Mouse (Mus musculus): Measurements from ENCODE around the gene Hs6st1. TPM values are rescaled to one million over a fixed set of nuclear protein-coding genes. Genes with fewer than 3 reads are reported as not detected.

Gene Hs6st1
- total RNA-seq, 2 experiments from 2014 or later = 18.4 to 22.2 TPM

DNA sequence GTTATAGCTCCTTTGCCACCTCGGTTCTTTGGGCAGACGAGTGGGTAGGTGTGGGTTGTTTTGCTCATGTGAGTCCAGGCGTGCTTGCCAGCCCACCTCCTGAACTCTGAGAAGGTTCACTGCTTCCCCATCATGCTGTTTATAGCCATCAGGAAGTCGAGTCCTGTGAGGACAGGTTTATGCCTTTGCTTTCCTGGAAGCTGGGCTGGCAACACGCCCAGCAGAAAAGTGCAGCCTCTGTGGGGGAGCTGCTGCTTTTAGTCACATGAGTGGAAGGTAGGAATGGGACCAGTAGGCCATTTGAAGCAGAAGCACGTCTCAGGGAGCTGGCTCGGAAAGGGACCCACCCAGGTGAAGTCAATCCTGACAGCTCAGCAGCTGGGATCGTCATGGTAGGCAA lies 11.5 kb downstream of the Hs6st1 start:
- intact Hi-C loops (cut with DNase I) = no loop called here
- DNase-seq = no peak

GRCm38 (mm10) chr1:36080974-36081373 lies 12.8 kb downstream of the Hs6st1 start:
- DNase-seq = no peak
- intact Hi-C loops (cut with DNase I) = no loop called here

GRCm38 (mm10) chr1:36082184-36082583 lies 14.0 kb downstream of the Hs6st1 start:
- DNase-seq = no peak
- intact Hi-C loops (cut with DNase I) = no loop called here

GRCm38 (mm10) chr1:36083554-36083953 lies 15.4 kb downstream of the Hs6st1 start:
- intact Hi-C loops (cut with DNase I) = no loop called here
- no peak for DNase-seq

GRCm38 (mm10) chr1:36085069-36085468 lies 16.9 kb downstream of the Hs6st1 start:
- no peak for DNase-seq
- intact Hi-C loops (cut with DNase I) = no loop called here

DNA sequence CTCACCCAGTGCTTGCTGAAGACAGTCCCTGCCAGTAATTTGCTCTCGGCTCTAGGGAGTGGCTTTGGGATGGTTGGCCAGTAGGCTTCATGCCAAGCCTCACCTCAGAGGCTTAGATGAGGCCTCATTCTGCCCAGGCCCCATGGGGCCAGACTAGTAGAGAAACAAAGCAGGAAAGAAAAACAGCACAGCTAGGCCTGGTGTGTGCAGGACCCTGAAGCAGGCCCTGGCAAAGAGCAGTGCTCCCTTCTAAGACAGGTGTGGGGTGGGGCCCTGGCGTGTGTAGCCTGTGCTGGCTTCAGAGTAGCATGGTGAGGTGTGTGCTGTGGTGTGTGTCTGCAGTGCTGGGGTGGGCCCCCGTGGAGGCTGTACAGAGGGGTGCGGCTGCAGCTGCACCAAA lies 20.2 kb downstream of the Hs6st1 start:
- intact Hi-C loops (cut with DNase I) = no loop called here
- DNase-seq = no peak

DNA sequence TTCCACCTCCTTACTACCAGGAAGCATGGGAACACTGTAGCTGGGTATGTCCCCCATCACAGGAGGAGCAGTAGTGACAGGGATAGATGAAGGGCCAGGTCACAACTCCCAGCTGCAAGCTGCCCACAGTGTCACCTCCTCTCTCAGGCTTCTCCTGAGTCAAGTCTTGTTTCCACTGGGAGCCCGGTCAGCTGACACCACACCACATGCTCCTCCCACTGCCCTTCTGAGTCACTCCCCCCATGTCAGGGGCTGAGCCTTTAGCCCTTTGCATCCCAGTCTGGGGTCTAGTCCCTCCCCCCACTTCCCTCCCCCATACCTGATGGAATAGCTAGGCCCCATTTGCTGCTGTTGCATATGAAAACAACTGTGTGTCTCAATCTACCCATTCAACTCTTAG lies 21.3 kb downstream of the Hs6st1 start:
- intact Hi-C loops (cut with DNase I) = no loop called here
- DNase-seq = no peak

DNA sequence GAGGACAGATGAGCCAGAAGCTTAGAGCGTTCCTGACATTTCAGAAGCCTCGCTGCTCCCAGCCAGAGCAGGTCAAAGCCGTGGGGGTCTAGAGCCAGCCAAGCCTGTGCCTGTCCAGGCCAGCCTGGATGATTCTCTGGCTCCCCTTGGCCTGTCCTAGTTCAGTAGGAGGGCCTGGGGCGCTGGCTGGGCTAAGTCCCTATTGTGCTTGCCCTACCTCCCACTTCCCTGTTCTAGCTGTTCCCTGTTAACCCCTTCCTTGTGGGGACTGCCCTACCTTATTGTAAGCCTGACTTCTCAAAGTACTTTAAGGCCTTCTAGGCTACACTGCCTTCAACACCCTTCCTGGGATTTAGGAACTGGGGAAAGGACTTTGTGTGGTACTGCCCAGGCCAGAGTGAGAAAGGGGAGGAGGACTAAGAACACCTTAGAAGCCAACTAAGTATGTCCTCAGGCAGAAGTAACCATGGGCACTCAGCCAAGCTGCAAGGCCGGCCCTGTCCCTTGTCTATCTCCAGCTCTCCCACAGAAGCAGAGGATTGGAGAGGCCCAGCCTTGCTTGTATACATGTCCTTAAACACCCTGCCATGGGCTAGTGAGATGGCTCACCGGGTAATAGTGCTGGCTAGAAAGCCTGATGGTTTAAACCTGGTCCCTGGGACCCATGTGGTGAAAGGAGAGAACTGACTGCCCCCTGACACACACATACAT lies 22.0 kb downstream of the Hs6st1 start:
- no peak for DNase-seq
- intact Hi-C loops (cut with DNase I) = no loop called here

DNA sequence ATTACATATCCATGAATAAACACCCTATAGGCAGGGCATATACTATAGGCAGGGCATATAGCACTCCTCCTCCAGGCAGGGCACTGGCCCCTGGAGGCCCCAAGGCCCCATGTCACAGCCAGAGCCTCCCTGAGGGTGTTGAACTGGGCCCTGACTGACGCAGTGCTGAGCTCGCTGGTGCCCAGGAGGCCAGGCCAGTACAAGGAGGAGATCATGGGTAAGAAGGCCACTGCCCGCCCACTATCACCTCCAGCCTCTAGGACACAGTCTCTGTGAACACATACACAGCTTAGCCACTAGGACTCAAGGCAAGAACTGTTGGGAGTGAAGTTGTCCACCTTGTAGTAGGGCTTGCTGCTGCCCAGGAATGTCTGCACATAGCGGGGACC lies 22.5 kb downstream of the Hs6st1 start:
- DNase-seq = no peak
- intact Hi-C loops (cut with DNase I) = no loop called here

DNA sequence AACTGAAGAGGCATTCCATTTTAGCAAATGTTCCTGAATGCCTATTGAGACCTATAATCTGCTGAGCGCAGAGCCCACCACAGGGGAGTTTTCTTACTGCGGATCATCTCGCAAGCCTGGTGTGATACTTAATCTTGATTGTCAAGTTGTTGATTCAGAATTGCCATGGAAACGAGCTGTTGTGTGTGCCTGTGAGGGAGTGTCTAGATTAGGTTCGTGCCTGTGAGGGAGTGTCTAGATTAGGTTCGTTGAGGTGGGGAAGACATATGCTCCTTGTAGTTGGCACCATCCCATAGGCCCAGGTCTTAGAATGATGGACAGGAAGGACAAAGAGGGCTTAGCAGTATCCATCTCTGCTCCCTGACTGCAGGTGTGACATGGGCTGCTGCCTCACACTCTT lies 23.0 kb downstream of the Hs6st1 start:
- DNase-seq = no peak
- intact Hi-C loops (cut with DNase I) = no loop called here

DNA sequence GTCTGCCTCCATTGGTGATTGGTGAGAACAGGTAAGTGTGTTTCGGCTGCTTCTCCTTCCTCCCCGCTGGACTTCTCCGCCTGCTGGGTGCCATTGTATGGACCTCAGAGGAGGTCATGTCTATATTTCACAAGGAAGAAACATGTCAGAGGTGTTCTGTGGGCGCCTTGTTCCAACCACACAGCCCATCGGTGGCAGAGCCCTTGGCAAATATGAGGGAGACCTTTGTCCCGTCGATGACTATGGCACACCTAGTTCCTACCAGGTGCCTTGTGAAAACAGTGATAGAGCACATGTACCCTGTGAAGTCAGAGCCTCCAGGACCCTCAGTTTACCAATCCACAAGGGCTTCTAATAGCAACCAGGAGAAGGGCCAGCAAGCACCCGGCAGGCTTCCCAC lies 25.5 kb downstream of the Hs6st1 start:
- no peak for DNase-seq
- intact Hi-C loops (cut with DNase I) = no loop called here

DNA sequence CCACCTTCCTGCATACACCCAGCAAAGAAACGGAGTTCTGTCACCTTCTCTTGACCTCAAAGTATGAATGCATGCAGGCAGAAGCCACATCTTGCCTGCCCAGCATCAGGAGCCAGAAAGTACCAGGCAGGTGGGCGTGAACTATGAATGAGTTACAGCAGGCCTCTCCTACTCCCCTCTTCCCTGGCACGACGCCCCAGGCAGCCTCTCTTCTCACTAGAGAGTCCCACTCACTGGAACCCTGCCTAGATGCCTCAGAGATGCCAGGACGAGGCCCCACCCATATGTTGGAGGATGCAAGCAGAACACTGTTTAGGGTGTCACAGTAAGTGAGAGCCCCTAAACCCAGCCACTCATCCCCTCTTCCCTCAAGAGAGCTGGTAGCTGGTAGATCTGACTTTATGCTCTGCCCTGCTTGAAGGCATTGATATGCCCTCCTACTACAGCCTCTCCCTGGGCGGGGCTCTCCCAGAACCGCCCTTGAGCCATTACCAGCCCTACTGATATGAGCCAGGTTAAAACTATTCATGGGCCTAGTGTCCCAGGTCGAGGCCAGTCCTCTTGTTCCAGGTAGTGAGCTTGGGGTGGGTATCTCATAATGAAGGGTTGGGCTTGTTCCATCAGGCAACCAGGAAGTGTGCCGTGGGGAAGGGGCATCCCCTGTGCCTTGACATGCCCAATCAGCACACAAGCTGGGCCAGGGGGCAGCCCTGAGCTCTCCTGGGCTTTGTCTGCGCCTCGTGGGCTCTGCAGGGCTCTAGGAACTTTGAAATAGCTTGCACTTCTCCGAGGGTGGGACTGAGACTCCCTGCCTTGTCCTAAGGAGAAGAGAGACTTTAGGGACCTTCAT lies 27.4 kb downstream of the Hs6st1 start:
- intact Hi-C loops (cut with DNase I) = no loop called here
- no peak for DNase-seq

- intact Hi-C loops (cut with DNase I) = no loop called here
- no peak for DNase-seq
These were observed 30.2 kb downstream of the Hs6st1 start for GRCm38 (mm10) chr1:36098432-36098831.

DNA sequence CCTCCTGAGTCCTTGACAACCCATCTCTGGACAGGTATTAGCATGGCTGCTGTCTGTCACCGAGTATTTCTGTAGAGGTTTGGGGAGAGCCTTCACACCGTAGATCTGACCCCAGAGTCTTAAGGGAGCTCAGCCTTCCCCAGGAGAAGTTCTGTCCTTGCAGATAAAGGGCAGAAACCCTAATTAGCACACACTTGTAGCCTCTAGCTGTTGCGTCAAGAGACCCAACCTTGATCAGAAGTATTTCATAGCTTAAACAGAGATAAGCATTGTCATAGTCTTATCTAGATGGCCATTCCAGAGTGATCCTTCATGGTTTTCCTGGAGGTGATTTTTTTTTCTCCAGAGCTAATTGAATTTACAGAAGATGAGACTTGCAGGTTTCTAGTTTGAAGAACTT lies 32.2 kb downstream of the Hs6st1 start:
- intact Hi-C loops (cut with DNase I) = no loop called here
- no peak for DNase-seq

GRCm38 (mm10) chr1:36105917-36106706 lies 37.9 kb downstream of the Hs6st1 start:
- DNase-seq = no peak
- intact Hi-C loops (cut with DNase I) = no loop called here

GRCm38 (mm10) chr1:36109987-36110386 lies 41.8 kb downstream of the Hs6st1 start:
- no peak for DNase-seq
- intact Hi-C loops (cut with DNase I) = no loop called here

DNA sequence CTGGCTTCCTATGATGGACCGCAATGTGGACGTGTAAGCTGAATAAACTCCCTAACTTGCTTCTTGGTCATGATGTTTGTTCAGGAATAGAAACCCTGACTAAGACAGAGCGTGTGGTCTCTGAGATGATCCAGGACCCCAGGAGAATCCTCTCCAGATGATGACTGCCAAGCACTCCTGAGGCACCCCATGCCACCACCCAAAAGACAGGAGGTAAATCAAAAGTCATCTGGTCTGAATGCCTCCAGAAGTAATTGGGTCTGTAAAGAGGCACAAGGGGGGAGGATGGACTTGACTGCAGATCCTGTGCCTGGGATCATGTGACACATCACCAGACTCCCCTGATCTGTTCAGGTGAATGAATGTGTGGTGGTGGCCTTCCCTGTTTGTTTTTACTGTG lies 44.5 kb downstream of the Hs6st1 start:
- intact Hi-C loops (cut with DNase I) = no loop called here

GRCm38 (mm10) chr1:36113670-36114069 lies 45.5 kb downstream of the Hs6st1 start:
- intact Hi-C loops (cut with DNase I) = no loop called here
- no peak for DNase-seq

More for the DNA sequence above, 44.5 kb downstream of the Hs6st1 start:
- DNase-seq = no peak

DNA sequence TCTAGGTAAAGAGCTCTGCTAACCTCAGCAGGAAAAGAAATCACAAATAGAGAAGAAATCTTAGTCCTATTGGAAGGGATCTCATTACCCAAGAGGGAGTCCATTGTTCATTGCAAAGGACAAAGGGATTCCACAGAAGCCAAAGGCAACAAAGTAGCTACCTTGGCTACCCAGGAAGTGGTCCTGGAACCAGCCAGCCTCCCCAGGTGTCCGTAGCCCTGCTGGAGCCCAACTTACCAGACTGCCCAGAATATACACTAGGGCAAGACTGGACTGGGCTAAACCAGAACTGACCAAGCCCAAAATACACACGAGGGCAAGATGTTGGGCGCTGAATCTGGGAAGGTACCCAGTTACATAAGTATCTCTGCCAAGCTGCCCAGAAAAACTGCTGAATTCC lies 46.6 kb downstream of the Hs6st1 start:
- intact Hi-C loops (cut with DNase I) = no loop called here
- no peak for DNase-seq

- DNase-seq = no peak
- intact Hi-C loops (cut with DNase I) = no loop called here
These were observed 48.3 kb downstream of the Hs6st1 start for GRCm38 (mm10) chr1:36116488-36116887.

DNA sequence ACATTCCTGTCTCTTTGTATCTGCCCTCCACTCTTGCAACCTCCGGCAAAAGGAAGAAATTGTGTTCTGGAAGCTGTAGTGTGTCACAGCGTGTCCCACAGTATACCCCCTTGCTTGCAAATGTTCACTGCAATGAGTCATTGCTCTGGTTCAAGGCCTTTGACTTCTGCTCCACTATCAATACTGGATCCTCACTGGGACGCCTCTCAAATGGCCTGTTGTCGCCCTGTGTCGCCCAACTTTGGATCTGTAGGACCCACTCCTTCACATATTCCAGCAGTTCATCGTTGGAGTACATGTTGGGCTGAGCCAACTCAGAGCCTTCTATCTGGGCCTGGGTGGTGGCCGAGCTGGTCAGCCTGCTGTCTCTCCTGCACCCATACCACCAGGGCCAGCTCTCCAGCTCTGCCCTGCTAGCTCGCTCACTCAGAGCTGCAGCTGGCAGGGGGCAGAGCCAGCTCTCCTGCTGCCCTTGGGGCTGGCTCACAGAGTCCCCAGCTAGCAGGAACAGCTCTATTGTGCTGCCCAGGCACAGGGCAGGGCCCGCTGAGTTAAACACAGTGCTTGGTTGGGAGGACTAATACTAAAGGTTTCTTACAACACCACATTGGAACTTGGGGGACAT lies 50.0 kb downstream of the Hs6st1 start:
- intact Hi-C loops (cut with DNase I) = no loop called here
- DNase-seq = no peak

All from gastrocnemius, postnatal 36 days (tissue).